Mouse (Mus musculus): ENCODE measurements at regions not wholly inside any gene's neighbourhood (a gene's known extent, or its start where the extent isn't known, plus 50 kb on each side); places are given as distances from the start of the nearest gene placed in this dataset.

DNA sequence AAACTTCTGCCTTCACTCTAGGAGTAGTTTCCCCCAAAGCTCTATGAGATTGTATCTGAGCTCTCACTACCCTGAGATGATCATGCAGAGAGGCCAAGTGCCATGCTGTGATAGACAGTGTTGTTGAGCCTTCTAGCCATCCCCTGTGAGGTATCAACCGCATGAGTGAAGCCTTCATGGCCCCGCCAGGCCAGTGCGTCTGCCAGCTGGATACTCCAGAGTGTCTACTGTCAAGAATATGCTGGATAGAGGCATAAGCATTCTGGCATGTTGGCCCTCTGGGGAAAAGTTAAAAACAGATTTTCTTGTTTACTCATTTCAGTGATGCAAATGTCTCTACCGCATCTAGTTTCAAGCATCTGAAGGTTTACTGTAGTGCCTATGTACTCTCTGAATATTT, 669.2 kb downstream of the Rab28 start:
- TF ChIP-seq POLR2A (IDR thresholded peaks at IDR 0.05; ENCODE audit: low read depth, low read length) (no peak), CTCF (IDR thresholded peaks at IDR 0.05; ENCODE audit: extremely low read depth, insufficient read depth, insufficient read length, insufficient replicate concordance) (no peak)
